Mouse (Mus musculus): ENCODE data around the gene Tmem217. TPM values are rescaled to one million over a fixed set of nuclear protein-coding genes. Genes with fewer than 3 reads are reported as not detected.

The Tmem217 gene
- polyA plus RNA-seq, 1 experiment from 2014 or later, result not detected

DNA sequence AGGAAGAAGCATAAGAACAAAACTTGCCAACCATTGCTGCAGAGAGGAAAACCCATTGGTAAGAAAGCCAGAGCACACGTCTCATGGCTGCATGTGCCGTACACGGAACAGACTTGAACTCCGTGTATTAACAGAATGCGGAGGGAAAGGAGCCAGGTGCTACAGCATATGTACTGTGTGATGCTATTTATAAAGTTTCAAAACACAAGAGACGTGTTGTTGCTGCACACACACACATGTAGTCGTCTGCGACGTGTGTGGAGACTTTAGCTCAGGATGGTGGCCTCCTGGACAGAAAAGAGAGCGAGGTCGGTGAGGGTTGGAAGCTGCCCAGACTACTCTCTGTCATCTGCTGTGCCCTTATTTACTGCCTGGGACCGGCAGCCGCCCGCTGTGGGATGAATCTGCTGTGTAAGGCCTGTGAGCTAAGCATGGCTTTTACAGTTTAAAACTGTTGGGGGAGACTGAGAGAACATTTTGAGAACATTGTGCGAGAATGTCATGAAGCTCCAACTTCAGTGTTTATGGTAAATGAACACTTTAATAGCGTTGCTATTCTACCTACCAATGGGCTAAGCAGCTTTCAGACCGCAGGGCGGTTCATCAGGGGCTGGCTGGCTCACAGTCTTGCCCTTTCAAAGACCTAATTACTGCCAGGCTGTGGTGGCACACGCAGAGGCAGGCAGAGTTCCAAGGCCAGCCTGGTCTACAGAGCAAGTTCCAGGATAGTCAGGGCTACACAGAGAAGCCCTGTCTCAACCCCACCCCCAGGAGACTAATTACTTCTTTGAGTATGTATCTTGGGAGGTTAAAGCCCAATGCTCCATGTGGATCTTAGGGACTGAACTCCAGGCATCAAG lies 9.1 kb downstream of the Tmem217 start:
- Histone ChIP-seq H3K4me1 (ENCODE audit: control insufficient read depth, insufficient read depth, low read length) (no peaks in the 10 kb centered on the region), H3K9me3 (replicated peaks; ENCODE audit: control insufficient read depth, low read length) (no peaks in the 10 kb centered on the region), H3K36me3 (ENCODE audit: control insufficient read depth, insufficient read depth, low read length) (no peaks in the 10 kb centered on the region), H3K9ac (ENCODE audit: low read length) (no peak overlapping the region), H3K27me3 (replicated peaks; ENCODE audit: control insufficient read depth, insufficient read depth, low read length) (no peaks in the 10 kb centered on the region), H3K4me3 (ENCODE audit: low read depth, low read length) (no peak overlapping the region), H3K27ac (ENCODE audit: low read depth, low read length) (no peak overlapping the region), H3K4me2 (ENCODE audit: low read length) (no peak overlapping the region)
- WGBS, result 86% methylated on average over 19 of the region's 19 CpGs
- DNase-seq (ENCODE audit: low spot score) (no peak), ATAC-seq (no peak)

DNA sequence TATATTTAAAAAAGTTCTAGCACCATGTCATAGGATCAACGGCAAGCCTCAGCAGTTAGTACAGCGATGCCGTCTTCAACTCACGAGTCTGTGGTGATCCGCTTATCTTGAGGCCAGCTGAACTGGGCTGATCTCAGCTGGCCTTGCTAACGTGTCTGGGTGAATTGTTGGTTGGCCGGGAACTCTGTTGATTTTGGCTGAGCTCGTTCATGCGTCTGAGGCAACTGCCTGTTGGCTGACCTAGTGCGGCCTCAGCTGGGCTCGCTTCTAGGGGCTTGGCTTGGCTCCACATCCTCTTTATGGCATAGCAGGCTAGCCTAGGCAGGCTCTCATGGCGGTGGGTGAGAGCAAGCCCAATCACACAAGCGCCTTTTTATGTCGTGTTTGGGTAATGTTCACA lies 10.8 kb downstream of the Tmem217 start:
- Histone ChIP-seq H3K9me3 (replicated peaks; ENCODE audit: control insufficient read depth, low read length) (no peaks in the 10 kb centered on the region), H3K4me3 (ENCODE audit: low read depth, low read length) (no peak overlapping the region), H3K27me3 (replicated peaks; ENCODE audit: control insufficient read depth, insufficient read depth, low read length) (no peaks in the 10 kb centered on the region), H3K4me1 (ENCODE audit: control insufficient read depth, insufficient read depth, low read length) (no peaks in the 10 kb centered on the region), H3K9ac (ENCODE audit: low read length) (no peak overlapping the region), H3K36me3 (ENCODE audit: control insufficient read depth, insufficient read depth, low read length) (no peaks in the 10 kb centered on the region), H3K4me2 (ENCODE audit: low read length) (no peak overlapping the region), H3K27ac (ENCODE audit: low read depth, low read length) (no peak overlapping the region)
- no peak for ATAC-seq
- 79% methylated on average over 14 of the region's 14 CpGs for WGBS
- peak; percentile 26 for DNase-seq (ENCODE audit: low spot score)

DNA sequence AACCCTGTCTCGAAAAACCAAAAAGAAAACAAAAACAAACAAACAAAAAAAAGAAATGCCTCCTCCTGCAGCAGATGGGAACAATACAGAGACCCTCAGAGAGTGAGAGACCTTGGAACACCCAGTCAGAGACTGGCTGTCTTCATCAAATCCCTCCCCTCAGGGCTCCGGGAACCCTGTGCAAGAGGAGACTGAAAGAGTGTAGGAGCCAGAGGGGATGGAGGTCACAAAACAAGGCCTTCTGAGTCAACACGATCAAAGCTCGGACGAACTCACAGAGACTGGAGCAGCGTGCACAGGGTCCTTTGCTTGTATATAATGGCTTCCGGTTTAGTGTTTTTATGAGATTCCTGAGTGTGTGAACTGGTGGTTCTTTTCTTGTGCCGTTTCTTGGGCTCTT lies 11.8 kb downstream of the Tmem217 start:
- DNase-seq (ENCODE audit: low spot score), result no peak
- Histone ChIP-seq H3K27me3 (replicated peaks; ENCODE audit: control insufficient read depth, insufficient read depth, low read length) (no peaks in the 10 kb centered on the region), H3K9ac (ENCODE audit: low read length) (no peak overlapping the region), H3K9me3 (replicated peaks; ENCODE audit: control insufficient read depth, low read length) (no peaks in the 10 kb centered on the region), H3K4me1 (ENCODE audit: control insufficient read depth, insufficient read depth, low read length) (no peaks in the 10 kb centered on the region), H3K36me3 (ENCODE audit: control insufficient read depth, insufficient read depth, low read length) (no peaks in the 10 kb centered on the region), H3K4me2 (ENCODE audit: low read length) (no peak overlapping the region), H3K27ac (ENCODE audit: low read depth, low read length) (no peak overlapping the region), H3K4me3 (ENCODE audit: low read depth, low read length) (no peak overlapping the region)
- 89% methylated on average over 8 of the region's 8 CpGs for WGBS
- no peak for ATAC-seq

DNA sequence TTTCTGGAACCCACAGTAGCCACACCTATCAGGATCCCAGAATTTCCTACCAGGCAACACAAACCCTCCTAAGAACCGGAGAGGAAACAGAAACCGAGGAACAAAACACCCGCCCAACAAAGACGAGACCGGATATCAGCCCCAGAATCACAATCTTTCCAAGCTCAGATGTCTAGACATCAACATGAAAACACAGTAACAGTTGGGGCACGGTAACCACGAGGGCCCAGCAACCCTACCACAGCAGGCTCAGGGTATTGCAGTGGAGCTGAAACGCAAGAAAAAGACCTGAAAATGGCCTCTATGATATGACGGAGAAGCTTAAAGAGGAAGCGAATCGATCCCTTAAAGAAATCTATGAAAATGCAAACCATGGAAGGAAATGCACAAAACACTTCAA lies 18.3 kb downstream of the Tmem217 start:
- Histone ChIP-seq H3K9ac (ENCODE audit: low read length) (no peak overlapping the region), H3K9me3 (replicated peaks; ENCODE audit: control insufficient read depth, low read length) (no peaks in the 10 kb centered on the region), H3K36me3 (ENCODE audit: control insufficient read depth, insufficient read depth, low read length) (no peaks in the 10 kb centered on the region), H3K4me2 (ENCODE audit: low read length) (no peak overlapping the region), H3K4me1 (ENCODE audit: control insufficient read depth, insufficient read depth, low read length) (0 out of 2 replicates have a peak, but pooled peaks cover 3% of the 10 kb centered on the region), H3K4me3 (ENCODE audit: low read depth, low read length) (no peak overlapping the region), H3K27me3 (replicated peaks; ENCODE audit: control insufficient read depth, insufficient read depth, low read length) (no peaks in the 10 kb centered on the region), H3K27ac (ENCODE audit: low read depth, low read length) (no peak overlapping the region)
- WGBS, result 93% methylated on average over 11 of the region's 11 CpGs
- ATAC-seq (no peak), DNase-seq (ENCODE audit: low spot score) (no peak)

DNA sequence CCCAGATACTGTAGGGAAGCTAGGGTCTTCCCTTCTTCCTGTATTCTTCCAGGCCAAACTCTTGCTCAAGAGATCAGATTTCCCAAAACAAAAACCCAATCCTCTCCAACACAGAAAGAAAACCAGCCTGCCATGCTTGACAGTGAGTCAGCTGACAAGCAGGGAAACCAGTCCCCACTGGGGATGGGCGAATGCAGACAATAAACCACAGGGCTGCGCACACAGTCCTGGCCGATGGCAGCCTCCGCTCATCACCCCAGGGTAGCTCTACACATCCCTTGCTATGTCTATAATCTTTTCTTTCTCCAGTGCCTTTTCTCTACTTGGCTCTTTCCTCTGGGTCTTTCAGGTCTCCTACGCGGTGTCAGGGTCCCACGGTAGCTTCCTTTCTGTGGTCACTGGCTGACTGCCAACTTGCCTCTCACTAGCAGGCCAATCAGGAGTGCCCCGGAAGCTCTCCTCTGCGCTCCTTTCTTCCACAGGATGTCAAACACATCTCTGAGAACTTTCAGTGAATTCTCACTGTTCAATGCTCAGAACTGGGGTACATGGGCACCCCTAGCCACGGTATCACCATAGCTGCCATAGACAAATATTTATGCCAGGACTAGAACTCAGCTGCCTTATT lies 20.3 kb downstream of the Tmem217 start:
- Histone ChIP-seq H3K4me2 (ENCODE audit: low read length) (no peak overlapping the region), H3K9me3 (replicated peaks; ENCODE audit: control insufficient read depth, low read length) (no peaks in the 10 kb centered on the region), H3K9ac (ENCODE audit: low read length) (no peak overlapping the region), H3K27ac (ENCODE audit: low read depth, low read length) (0 out of 2 replicates have a peak overlapping the region, but pooled peaks have one; percentile 9), H3K4me3 (ENCODE audit: low read depth, low read length) (no peak overlapping the region), H3K4me1 (ENCODE audit: control insufficient read depth, insufficient read depth, low read length) (0 out of 2 replicates have a peak, but pooled peaks cover 3% of the 10 kb centered on the region), H3K36me3 (ENCODE audit: control insufficient read depth, insufficient read depth, low read length) (no peaks in the 10 kb centered on the region), H3K27me3 (replicated peaks; ENCODE audit: control insufficient read depth, insufficient read depth, low read length) (no peaks in the 10 kb centered on the region)
- DNase-seq (ENCODE audit: low spot score) (peak; percentile 37), ATAC-seq (no peak)
- WGBS, result 46% methylated on average over 10 of the region's 10 CpGs

DNA sequence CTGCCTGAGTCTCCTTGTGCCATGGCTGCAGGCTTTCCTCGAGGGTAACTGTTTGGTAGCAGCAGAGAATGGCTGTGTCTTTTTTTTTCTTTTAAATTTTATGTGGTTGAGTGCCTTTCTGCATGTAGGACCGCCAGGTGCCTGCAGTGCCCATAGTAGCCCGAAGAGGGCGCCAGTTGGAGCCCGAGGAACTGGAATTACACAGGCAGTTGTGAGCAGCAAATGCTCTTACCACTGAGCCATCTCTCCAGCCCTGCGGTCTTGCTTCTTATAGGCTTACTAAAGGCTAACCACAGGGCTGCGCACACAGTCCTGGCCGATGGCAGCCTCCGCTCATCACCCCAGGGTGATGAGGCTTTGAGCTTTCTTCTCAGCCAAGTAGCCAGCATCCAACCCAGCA lies 20.9 kb downstream of the Tmem217 start:
- Histone ChIP-seq H3K36me3 (ENCODE audit: control insufficient read depth, insufficient read depth, low read length) (no peaks in the 10 kb centered on the region), H3K4me3 (ENCODE audit: low read depth, low read length) (no peak overlapping the region), H3K27me3 (replicated peaks; ENCODE audit: control insufficient read depth, insufficient read depth, low read length) (no peaks in the 10 kb centered on the region), H3K27ac (ENCODE audit: low read depth, low read length) (no peak overlapping the region), H3K4me1 (ENCODE audit: control insufficient read depth, insufficient read depth, low read length) (0 out of 2 replicates have a peak, but pooled peaks cover 3% of the 10 kb centered on the region), H3K4me2 (ENCODE audit: low read length) (no peak overlapping the region), H3K9me3 (replicated peaks; ENCODE audit: control insufficient read depth, low read length) (no peaks in the 10 kb centered on the region), H3K9ac (ENCODE audit: low read length) (no peak overlapping the region)
- DNase-seq (ENCODE audit: low spot score), result no peak
- ATAC-seq, result no peak
- 74% methylated on average over 9 of the region's 9 CpGs for WGBS

DNA sequence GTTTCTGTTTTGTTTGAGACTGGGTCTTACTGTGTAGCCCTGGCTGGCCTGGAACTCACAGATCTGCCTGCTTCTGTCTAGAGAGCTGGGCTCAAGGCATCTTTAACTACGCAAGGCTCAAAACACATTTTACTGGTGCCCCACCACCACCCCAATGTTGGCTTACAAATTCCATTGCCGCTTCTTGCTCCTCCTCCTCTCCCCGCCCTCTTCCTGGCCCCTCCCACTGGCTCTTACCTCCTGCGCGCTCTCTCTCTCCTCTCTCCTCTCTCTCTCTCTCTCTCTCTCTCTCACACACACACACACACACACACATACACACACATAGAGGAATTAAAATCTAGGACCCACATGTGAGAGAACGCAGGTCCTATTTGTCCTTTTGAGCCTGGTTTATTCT lies 21.7 kb downstream of the Tmem217 start:
- no peak for DNase-seq (ENCODE audit: low spot score)
- Histone ChIP-seq H3K4me1 (ENCODE audit: control insufficient read depth, insufficient read depth, low read length) (0 out of 2 replicates have a peak, but pooled peaks cover 3% of the 10 kb centered on the region), H3K27ac (ENCODE audit: low read depth, low read length) (no peak overlapping the region), H3K9ac (ENCODE audit: low read length) (no peak overlapping the region), H3K4me3 (ENCODE audit: low read depth, low read length) (no peak overlapping the region), H3K4me2 (ENCODE audit: low read length) (no peak overlapping the region), H3K9me3 (replicated peaks; ENCODE audit: control insufficient read depth, low read length) (no peaks in the 10 kb centered on the region), H3K36me3 (ENCODE audit: control insufficient read depth, insufficient read depth, low read length) (no peaks in the 10 kb centered on the region), H3K27me3 (replicated peaks; ENCODE audit: control insufficient read depth, insufficient read depth, low read length) (no peaks in the 10 kb centered on the region)
- ATAC-seq, result no peak
- 87% methylated on average over 6 of the region's 6 CpGs for WGBS

DNA sequence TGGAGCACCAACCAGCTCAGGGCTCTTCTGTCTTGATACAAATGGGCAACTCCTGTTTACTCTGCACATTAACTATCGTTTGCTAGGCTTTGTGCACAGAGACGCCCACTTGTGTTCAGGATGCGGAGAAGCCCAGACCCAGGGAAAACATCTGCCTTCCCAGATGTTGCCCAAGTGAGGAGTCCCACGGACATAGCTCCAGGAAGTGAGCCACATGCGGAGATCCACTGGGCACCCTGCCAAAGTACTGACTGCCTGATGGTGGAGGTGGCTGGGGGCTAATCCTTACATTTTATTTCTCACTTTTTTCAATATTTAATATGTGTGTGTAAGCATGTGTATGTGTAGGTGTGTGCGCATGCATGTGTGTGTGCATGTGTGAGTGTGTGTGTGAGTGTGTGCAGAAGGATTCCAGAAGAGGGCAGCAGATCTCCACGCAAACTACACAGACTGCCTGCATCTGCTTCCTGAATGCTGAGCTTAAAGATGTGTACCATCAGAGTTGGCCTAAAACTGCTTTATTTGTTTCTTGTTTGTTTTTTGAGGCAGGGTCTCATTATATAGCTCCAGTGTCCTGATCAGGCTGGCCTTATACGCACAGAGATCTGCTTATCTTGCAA lies 23.5 kb downstream of the Tmem217 start:
- Histone ChIP-seq H3K27ac (ENCODE audit: low read depth, low read length) (no peak overlapping the region), H3K27me3 (replicated peaks; ENCODE audit: control insufficient read depth, insufficient read depth, low read length) (no peaks in the 10 kb centered on the region), H3K4me2 (ENCODE audit: low read length) (no peak overlapping the region), H3K9ac (ENCODE audit: low read length) (no peak overlapping the region), H3K36me3 (ENCODE audit: control insufficient read depth, insufficient read depth, low read length) (no peaks in the 10 kb centered on the region), H3K4me3 (ENCODE audit: low read depth, low read length) (no peak overlapping the region), H3K4me1 (ENCODE audit: control insufficient read depth, insufficient read depth, low read length) (0 out of 2 replicates have a peak, but pooled peaks cover 3% of the 10 kb centered on the region), H3K9me3 (replicated peaks; ENCODE audit: control insufficient read depth, low read length) (no peaks in the 10 kb centered on the region)
- WGBS, result 84% methylated on average over 8 of the region's 8 CpGs
- ATAC-seq (no peak), DNase-seq (ENCODE audit: low spot score) (no peak)
